ENCODE assay signal across 33 mouse cellular contexts in the genomic region with DNA sequence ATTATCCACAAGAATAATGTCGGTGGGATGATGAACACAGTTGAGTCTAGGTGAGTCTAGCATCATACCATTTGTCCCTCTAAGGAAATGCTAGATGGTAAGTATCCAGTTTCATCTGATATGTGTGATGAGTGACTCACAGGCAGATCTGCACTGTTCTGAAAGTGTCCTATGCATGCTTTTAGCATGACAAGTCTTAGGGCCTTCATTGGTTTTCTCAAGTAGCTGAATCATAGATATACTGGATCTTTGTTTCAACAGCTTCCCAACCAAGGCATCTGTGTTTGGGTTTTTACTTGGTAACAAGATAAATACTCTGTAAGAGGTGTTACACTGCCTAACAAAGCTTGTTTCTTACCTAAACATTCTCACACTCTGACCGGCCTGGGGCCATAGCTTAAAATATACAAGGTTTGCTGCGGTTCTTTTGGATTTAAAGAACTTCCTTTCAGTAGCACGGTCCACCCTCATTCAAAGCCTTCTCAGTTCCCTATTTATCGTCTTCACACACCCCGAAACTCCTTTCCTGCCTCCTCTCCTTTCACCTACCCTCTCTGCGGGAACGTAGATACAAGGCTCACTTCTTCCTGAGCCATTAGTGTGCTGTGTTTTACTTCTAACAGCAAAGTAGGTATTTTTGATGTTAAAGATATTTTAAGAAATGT. TPM values are rescaled to one million over a fixed set of nuclear protein-coding genes. Genes with fewer than 3 reads are reported as not detected.
A peak's percentile ranks its signal among the peaks of the same experiment; 100 is the strongest.
DNase-seq lines count a peak whose midpoint lies in the region; ATAC-seq and TF ChIP-seq lines count a peak whose summit lies in the region.
"Had no signal": no experiment of that assay in that cellular context is flagged by ENCODE, and none has a peak within 500 bp of the region (broad histone marks: within the 10 kb centered on the region; RNA-seq: fewer than 3 reads in every experiment).

No protein-coding gene starts in this region.

- no peak overlapping the region for H3K27ac ChIP-seq in heart, embryonic 12.5 days (ENCODE audit: poor library complexity, severe bottlenecking)
- H3K27ac ChIP-seq in stomach, postnatal 0 days (replicated peaks): 0 out of 2 replicates have a peak overlapping the region, but pooled peaks have one; percentile 1
- no peak overlapping the region for H3K27ac ChIP-seq in kidney, embryonic 14.5 days (ENCODE audit: low read depth, low read length)
- H3K27ac ChIP-seq: embryonic facial prominence, embryonic 13.5 days; heart, embryonic 10.5 days; hindbrain, embryonic 13.5 days; liver, embryonic 15.5 days; lung, embryonic 15.5 days had no signal

- H3K27me3 ChIP-seq in heart, embryonic 12.5 days (replicated peaks): no peaks in the 10 kb centered on the region
- no peaks in the 10 kb centered on the region for H3K27me3 ChIP-seq in stomach, postnatal 0 days (ENCODE audit: control insufficient read depth, insufficient read depth, low read length)
- no peaks in the 10 kb centered on the region for H3K27me3 ChIP-seq in kidney, embryonic 14.5 days (ENCODE audit: control insufficient read depth, insufficient read depth, low read length)
- H3K27me3 ChIP-seq: embryonic facial prominence, embryonic 13.5 days; hindbrain, embryonic 13.5 days; liver, embryonic 15.5 days; lung, embryonic 15.5 days had no signal

- no peak for TF ChIP-seq EP300 in stomach, postnatal 0 days (optimal IDR thresholded peaks at IDR 0.05)

- WGBS in heart, embryonic 12.5 days: 74% methylated on average over 8 of the region's 8 CpGs
- WGBS in stomach, postnatal 0 days: 40% methylated on average over 8 of the region's 8 CpGs
- 89% methylated on average over 8 of the region's 8 CpGs for WGBS in kidney, embryonic 14.5 days

- no peaks in the 10 kb centered on the region for H3K4me1 ChIP-seq in heart, embryonic 12.5 days (replicated peaks)
- H3K4me1 ChIP-seq in stomach, postnatal 0 days (replicated peaks; ENCODE audit: control insufficient read depth, insufficient read depth): no peaks in the 10 kb centered on the region
- H3K4me1 ChIP-seq in kidney, embryonic 14.5 days (ENCODE audit: control insufficient read depth, insufficient read depth, low read length): no peaks in the 10 kb centered on the region
- H3K4me1 ChIP-seq: embryonic facial prominence, embryonic 13.5 days; heart, embryonic 10.5 days; hindbrain, embryonic 13.5 days; liver, embryonic 15.5 days; lung, embryonic 15.5 days had no signal

- H3K36me3 ChIP-seq in heart, embryonic 12.5 days: no peaks in the 10 kb centered on the region
- no peaks in the 10 kb centered on the region for H3K36me3 ChIP-seq in stomach, postnatal 0 days (ENCODE audit: control insufficient read depth, insufficient read depth, low read length)
- H3K36me3 ChIP-seq in kidney, embryonic 14.5 days (ENCODE audit: control insufficient read depth, insufficient read depth, low read length): no peaks in the 10 kb centered on the region
- H3K36me3 ChIP-seq: embryonic facial prominence, embryonic 13.5 days; heart, embryonic 10.5 days; hindbrain, embryonic 13.5 days; liver, embryonic 15.5 days; lung, embryonic 15.5 days had no signal

- no peak for ATAC-seq in heart, embryonic 12.5 days (ENCODE audit: insufficient number of reproducible peaks, low FRiP score)
- ATAC-seq in hematopoietic stem cell, adult 5-6 weeks (replicated peaks in 1 of 2; ENCODE audit: insufficient read depth in 1 of 2, low FRiP score in 2 of 2, low TSS enrichment in 1 of 2, low read depth in 1 of 2, poor library complexity in 2 of 2, severe bottlenecking in 2 of 2): peak; percentile 41 to 83; a peak in 3 of 4 replicates
- no peak for ATAC-seq in stomach, postnatal 0 days (ENCODE audit: low FRiP score, low TSS enrichment)
- no peak for ATAC-seq in kidney, embryonic 14.5 days (ENCODE audit: low FRiP score, low TSS enrichment)
- ATAC-seq: activated CD4-positive, CD25-positive, alpha-beta regulatory T cell, adult 4 months; forebrain, embryonic 16.5 days; intestine, postnatal 0 days had no signal

- no peak overlapping the region for H3K4me2 ChIP-seq in heart, embryonic 12.5 days
- no peak overlapping the region for H3K4me2 ChIP-seq in stomach, postnatal 0 days (replicated peaks; ENCODE audit: low read depth)
- H3K4me2 ChIP-seq in kidney, embryonic 14.5 days (replicated peaks; ENCODE audit: low read depth, low read length): no peak overlapping the region
- H3K4me2 ChIP-seq: embryonic facial prominence, embryonic 13.5 days; hindbrain, embryonic 13.5 days; liver, embryonic 15.5 days; lung, embryonic 15.5 days had no signal

- DNase-seq in heart, adult 11 months: peak; percentile 50
- peak; percentile 51 for DNase-seq in NIH3T3 (ENCODE audit: low read depth)
- DNase-seq in stomach, postnatal 0 days (ENCODE audit: low spot score): no peak
- DNase-seq in embryo, embryonic 11 days: no peak
- no peak for DNase-seq in cerebellum, adult 8-10 months
- DNase-seq: adrenal gland, adult 2 months; cerebellum, adult 2 months; cerebellum, postnatal 36 days; gastrocnemius, postnatal 10 days; heart, postnatal 36 days; kidney, adult 9 months; kidney, postnatal 14 days; layer of hippocampus, adult 9-11 months; lung, postnatal 36 days; midbrain, embryonic 14.5 days; right cerebral cortex, adult 18-20 months; spleen, adult 18-20 months; thymus, postnatal 4 days had no signal

- H3K9ac ChIP-seq in heart, embryonic 12.5 days: no peak overlapping the region
- no peak overlapping the region for H3K9ac ChIP-seq in stomach, postnatal 0 days (ENCODE audit: low read length)
- no peak overlapping the region for H3K9ac ChIP-seq in kidney, embryonic 14.5 days (ENCODE audit: low read depth, low read length)
- H3K9ac ChIP-seq: embryonic facial prominence, embryonic 13.5 days; hindbrain, embryonic 13.5 days; liver, embryonic 15.5 days; lung, embryonic 15.5 days had no signal

- no peaks in the 10 kb centered on the region for H3K9me3 ChIP-seq in heart, embryonic 12.5 days (replicated peaks)
- no peaks in the 10 kb centered on the region for H3K9me3 ChIP-seq in stomach, postnatal 0 days (ENCODE audit: control insufficient read depth, low read length)
- H3K9me3 ChIP-seq in kidney, embryonic 14.5 days (ENCODE audit: control insufficient read depth, low read length): no peaks in the 10 kb centered on the region
- H3K9me3 ChIP-seq: embryonic facial prominence, embryonic 13.5 days; heart, embryonic 10.5 days; hindbrain, embryonic 13.5 days; liver, embryonic 15.5 days; lung, embryonic 15.5 days had no signal

- no peak for TF ChIP-seq CTCF in stomach, postnatal 0 days (IDR thresholded peaks at IDR 0.05; ENCODE audit: low read depth)

- H3K4me3 ChIP-seq in heart, embryonic 12.5 days: no peak overlapping the region
- no peak overlapping the region for H3K4me3 ChIP-seq in stomach, postnatal 0 days (ENCODE audit: low read depth, low read length)
- H3K4me3 ChIP-seq in kidney, embryonic 14.5 days (ENCODE audit: low read length): no peak overlapping the region
- H3K4me3 ChIP-seq: embryonic facial prominence, embryonic 13.5 days; erythroblast, embryonic 14.5 days; heart, embryonic 10.5 days; hindbrain, embryonic 13.5 days; liver, embryonic 15.5 days; lung, embryonic 15.5 days had no signal

RNA-seq across cellular contexts. Expression of gene Serpinb2, which starts 5.2 kb away (rescaled TPM):
- polyA plus RNA-seq in heart, embryonic 12.5 days (2016; fragmentation: Nextera tagmentation; extraction: Ambion mirVana): 0.24 and 0.30 TPM in 2 replicates
- total RNA-seq in hematopoietic stem cell, adult 5-6 weeks (2017): 0.50 TPM in 1 of 2 replicates, not detected in the other
- 37.2 and 41.3 TPM in 2 replicates for polyA plus RNA-seq in stomach, postnatal 0 days (2015; fragmentation: Nextera tagmentation; extraction: Ambion mirVana)
- 0.14 and 0.19 TPM in 2 replicates for polyA plus RNA-seq in kidney, embryonic 14.5 days (2014; fragmentation: Nextera tagmentation; extraction: Ambion mirVana)
- total RNA-seq: gastrocnemius, postnatal 10 days; left cerebral cortex, postnatal 10 days; liver, adult 2 months; MEL had no signal
- polyA plus RNA-seq: activated CD4-positive, CD25-positive, alpha-beta regulatory T cell, adult 4 months; adrenal gland, adult 2 months; intestine, postnatal 0 days; liver, adult 2 months; midbrain, embryonic 14.5 days had no signal

Comparison
In these comparisons a context has a peak if more than half of its experiments do, and no peak if none do; other contexts are left out.
1. DNase-seq: peak in heart, adult 11 months (single experiment) and NIH3T3 (single experiment); none in stomach, postnatal 0 days (single experiment), embryo, embryonic 11 days (single experiment) and cerebellum, adult 8-10 months (single experiment).
2. ATAC-seq: peak in hematopoietic stem cell, adult 5-6 weeks (2 of 2); none in heart, embryonic 12.5 days (single experiment), stomach, postnatal 0 days (single experiment) and kidney, embryonic 14.5 days (single experiment).
3. RNA of gene Serpinb2, which starts 5.2 kb away (polyA plus RNA-seq): 37.2 to 41.3 TPM in stomach, postnatal 0 days; 0.24 to 0.30 TPM in heart, embryonic 12.5 days and 0.14 to 0.19 TPM in kidney, embryonic 14.5 days; every median in the first group is over 10 times any median in the second.